Mouse (Mus musculus) urinary bladder, postnatal 14 days (tissue): Measurements from ENCODE around the gene Slc4a7.

Experiments
- DNase-seq: peaks from one replicate; pipeline ENCODE4 v3.0.0; 2021; ENCODE audit warnings: low spot score

The Slc4a7 gene

GRCm38 (mm10) chr14:14701710-14702329 is at the start of gene Slc4a7:
TSS of gene Slc4a7 (plus strand) at chr14:14702279.
- DNase-seq, result no peak

GRCm38 (mm10) chr14:14670597-14670996 is 31.5 kb upstream of the Slc4a7 start:
- DNase-seq, result no peak

DNA sequence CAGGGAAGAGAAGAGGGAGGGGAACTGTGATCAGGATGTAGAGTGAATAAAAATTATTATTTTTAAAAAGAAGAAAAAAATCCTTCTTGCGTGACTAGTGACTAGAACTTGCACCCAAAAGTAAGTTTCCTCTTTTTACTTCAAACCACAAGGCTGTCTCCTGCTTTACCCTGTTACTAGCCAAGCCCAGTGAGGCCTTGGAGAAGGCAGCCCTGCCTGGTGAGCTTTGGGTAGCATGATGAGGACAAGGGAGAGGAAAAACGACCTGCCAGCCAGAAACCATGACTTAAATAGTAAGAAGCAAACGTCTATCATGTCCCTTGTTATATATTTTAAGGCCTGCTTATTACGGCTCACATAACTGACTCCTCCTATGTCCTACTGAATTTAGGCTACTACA is 20.5 kb upstream of the Slc4a7 start:
- DNase-seq, result no peak

DNA sequence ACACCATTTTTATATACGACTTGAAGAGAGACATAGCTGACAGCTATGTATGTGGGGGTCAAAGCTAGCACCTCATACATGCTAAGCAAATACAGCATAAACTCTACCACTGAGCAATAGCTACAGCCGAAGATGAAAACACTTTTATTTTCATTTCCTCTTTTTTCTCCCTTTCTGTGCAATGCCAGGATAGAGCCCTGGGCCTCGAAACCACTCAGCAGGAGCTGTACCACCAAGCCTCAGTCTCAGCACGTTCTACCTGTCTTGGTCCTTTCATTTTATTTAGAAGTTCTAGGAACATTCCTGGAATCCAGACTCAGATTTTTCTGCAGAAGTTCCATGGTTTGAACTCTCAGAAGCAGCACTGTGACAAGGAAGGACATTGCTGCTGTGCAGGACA is 17.3 kb upstream of the Slc4a7 start:
- DNase-seq, result no peak

GRCm38 (mm10) chr14:14686101-14686551 is 16.0 kb upstream of the Slc4a7 start:
- peak; percentile 17 for DNase-seq

DNA sequence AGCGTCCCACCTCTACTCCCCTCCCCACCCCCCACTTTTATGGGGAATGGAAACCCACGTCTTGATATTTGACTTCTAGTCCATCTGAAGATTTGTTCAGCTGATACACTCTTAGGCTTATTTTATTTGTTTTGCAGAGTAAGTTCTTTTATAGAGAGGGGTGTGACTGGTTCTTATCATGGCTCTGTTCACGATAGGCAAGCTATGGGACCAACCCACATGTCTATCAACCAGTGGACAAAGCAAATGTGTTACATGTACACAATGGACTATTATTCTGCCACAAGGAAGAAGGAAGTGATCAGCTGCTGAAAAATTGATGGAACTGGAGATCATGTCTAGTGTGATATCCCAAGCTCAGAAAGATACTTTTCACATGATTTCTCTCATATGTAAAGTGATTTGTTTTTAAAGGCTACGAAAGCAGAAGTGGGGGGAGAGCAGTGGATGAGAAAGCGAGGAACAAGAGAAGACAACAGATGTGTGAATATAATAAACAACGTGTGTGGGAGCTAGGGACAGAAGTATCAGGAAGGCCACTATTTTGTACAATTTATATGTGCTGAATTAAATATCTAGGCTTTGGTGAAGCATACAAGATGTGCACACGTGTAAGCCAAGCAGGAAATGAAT is 14.7 kb upstream of the Slc4a7 start:
- no peak for DNase-seq

DNA sequence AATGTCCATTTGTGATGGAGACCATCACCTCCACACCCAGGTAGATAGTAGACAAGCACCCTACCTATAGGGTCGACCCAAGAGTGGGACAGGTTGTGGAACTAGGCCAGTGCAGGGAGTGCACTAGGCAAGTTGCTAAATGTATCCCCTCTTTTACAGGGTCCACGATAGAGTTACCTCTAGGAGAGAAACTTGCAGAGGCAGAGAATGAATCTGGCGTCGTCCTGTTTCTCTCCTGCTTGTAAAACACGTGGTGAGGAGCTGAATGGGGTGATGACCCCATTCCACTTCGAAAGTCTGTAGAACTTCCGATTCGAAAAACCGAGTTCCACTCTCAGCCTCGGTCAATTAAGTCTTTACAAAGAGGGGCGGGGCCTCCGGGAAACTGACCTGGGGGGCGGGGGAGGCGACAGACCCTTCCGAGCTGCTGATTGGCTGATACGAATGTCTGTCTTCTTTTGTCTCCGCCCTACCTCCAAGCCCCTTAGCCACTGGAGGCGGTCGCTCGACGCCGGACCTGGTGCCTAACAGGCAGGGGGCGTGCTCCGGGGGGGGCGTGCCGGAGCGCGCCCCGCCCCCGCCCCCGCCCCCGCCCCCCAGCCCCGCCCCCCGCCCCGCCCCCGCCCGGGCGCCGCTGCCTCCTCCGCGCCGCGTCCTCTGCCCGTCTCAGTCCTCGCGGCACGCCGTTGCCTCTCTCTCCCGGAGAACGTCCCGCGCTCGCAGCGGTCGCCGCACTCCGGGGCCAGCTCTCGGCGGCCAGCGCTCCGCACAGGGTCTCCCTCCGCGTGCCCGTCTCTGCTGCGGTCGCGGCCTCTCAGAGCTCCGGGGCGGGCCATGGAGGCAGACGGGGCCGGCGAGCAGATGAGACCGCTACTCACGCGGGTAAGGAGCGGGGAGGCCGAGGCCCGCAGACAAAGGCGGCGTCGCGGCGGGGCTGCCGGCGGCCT is 593 bp downstream of the Slc4a7 start:
- DNase-seq, result peak; percentile 94

DNA sequence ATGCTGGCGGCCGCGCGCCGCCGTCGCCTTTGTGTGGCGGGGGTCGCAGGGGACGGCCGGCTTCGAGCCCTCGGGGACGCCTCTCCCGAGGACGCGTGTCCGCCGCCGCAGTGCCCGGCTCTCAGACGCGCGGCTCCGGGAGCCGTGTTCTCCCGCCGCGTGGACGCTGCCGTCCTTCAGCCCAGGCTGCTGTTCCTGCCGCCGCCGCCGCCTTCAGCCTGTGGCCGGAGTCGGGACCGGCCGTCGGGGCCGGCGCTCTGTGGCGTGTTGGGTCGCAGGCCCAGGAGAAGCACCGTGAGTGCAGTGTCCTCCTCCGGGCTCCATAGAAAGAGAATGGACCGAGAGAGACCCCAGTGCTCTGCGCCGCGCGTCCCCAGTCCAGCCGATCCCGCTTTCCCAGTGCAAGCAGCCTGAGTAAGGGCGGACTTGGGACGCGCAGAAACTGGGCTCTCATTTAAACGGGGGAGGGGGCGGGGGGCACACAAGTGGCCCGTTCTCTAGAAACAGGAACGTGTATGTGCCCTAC is 1.3 kb downstream of the Slc4a7 start:
- DNase-seq, result peak; percentile 56

DNA sequence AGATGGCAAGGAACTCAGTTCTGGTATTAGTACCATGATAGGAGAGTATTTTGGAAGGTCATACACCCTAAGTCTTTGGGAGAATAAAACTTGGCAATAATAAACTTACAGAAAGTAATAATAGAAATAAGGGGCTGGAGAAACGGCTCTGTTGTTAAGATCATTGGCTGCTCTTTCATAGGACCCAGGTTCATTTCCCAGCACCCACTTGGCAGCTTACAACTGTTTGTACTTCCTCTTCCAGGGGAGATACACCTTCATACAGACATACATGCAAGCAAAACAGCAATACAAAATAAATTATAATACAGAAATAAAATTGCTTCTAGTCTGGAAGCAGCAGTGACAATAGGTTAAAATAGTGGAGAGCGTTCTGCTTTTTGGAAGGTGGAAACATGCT is 2.6 kb downstream of the Slc4a7 start:
- DNase-seq, result no peak

DNA sequence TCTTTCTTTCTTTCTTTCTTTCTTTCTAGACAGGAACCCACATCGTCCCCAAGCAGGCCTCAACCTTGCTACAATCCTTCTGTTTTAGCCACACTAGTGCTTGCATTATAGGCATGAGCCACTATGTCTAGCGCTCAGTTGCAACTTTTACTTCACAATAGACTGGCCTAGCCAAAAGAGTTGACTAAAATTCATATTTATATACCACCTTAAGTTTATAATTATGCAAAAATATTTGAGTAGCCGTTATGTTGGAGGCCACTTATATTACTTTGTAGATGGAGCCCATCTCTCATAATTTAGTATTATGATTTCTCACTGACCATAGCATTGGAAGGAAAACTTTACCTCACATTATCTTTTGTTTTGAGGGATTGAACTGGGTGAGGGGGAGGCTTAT is 3.0 kb downstream of the Slc4a7 start:
- DNase-seq, result no peak

GRCm38 (mm10) chr14:14706381-14706780 is 4.3 kb downstream of the Slc4a7 start:
- no peak for DNase-seq

DNA sequence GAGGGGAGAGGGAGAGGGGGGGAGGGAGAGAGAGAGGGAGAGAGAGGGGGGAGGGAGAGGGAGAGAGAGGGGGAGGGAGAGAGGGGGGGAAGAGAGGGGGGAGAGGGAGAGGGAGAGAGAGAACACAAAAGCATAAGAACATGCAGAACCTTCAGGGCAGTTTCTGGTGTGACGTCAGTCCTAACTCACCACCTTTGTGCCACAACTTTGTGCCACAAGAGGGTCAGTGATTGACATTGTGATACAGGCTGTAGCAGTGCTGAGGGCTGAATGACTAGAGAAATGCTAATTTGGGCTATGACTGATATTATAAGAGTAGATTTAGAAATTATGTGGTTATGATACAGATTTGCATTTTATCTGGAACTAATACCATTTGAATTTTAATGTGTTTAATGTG is 5.0 kb downstream of the Slc4a7 start:
- no peak for DNase-seq

DNA sequence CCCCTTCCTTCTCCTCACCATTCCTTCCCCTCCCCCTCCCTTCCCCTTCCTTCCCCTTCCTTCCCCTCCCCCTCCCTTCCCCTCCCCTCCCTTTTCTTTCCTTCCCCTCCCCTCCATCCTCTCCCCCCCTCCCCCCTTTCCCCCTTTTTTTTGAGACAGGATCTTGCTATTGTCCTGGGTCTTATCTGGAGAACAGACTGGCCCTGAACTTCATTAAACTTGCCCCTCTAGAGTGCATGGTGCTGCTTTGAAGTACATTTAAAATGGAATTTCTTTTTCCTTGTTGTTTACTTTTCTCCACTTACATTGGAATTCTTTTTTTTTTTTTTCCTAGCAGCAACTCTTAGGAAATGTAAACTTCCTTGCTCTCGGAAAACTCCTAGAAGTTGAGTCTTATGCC is 6.9 kb downstream of the Slc4a7 start:
- no peak for DNase-seq

- DNase-seq, result peak; percentile 5
Observed at GRCm38 (mm10) chr14:14714130-14714529, 12.1 kb downstream of the Slc4a7 start.

GRCm38 (mm10) chr14:14715794-14716193 is 13.7 kb downstream of the Slc4a7 start:
- no peak for DNase-seq

- DNase-seq, result no peak
Observed at GRCm38 (mm10) chr14:14716843-14717242, 14.8 kb downstream of the Slc4a7 start.

DNA sequence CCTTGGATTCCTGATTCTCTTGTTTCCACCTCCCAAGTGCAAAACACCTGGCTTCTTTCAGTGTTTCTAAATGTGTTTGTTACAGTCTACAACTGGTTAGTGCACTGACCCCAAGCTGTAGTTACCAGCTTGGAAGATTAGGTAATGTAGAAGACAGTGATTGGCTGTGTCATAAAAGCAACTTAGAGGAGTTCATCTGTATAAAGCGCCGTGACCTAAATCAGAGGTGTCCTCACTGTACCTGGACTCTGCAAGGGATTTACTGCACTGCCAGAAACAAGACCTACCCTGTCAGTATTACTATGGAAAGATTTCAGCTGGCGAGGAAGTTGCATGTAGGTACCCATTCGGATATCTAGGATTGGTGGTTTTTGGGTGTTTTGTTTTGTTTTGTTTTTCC is 16.5 kb downstream of the Slc4a7 start:
- DNase-seq, result no peak

DNA sequence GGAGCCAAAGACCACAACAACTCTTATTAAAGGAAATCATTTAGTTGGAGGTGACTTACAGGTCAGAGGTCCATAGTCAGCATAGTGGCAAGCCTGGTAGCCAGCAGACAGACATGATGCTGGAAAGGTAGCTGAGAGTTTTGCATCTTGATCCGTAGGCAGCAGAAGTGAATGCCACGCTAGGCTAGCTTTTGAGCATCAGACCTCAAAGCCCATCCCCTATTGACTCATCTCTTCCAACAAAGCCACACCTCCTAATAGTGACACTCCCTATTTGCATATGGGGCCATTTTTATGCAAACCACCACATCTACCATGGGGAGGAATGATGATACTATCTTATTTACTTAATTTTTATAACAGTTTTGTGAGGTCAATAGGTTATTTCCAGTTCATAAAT is 79.1 kb downstream of the Slc4a7 start:
- DNase-seq, result no peak

GRCm38 (mm10) chr14:14784223-14784622 is 82.1 kb downstream of the Slc4a7 start:
- DNase-seq, result no peak

DNA sequence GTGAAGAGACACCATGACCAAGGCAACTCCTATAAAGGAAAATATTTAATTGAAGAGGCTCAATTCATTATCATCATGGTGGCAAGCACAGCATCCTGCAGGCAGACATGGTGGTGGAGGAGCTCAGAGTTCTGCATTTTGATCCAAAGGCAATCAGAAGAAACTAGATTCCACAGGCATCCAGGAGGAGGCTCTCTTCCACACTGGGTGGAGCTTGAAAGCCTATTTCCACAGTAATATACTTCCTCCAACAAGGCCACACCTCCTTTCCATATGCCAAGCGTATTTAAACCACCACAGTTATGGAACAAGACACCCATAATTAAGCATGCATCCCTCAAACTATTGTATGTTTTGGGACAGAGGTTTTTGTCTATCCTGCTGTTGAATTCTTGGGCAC is 84.9 kb downstream of the Slc4a7 start:
- DNase-seq, result no peak

- DNase-seq, result no peak
Observed at GRCm38 (mm10) chr14:14789840-14790470, 87.9 kb downstream of the Slc4a7 start.

- DNase-seq, result no peak
Observed at GRCm38 (mm10) chr14:14799861-14800260, 97.8 kb downstream of the Slc4a7 start.
